Mouse (Mus musculus) brain, embryonic 14.5 days (tissue): ENCODE measurements around the gene Arsa.

Source experiments
- CTCF ChIP-seq: fragments of 200-500 bp; IDR thresholded peaks from 2 replicates; pipeline ENCODE4 v1.5.1; 2012; ENCODE audit warnings: inconsistent platforms, mild to moderate bottlenecking, moderate library complexity, borderline replicate concordance; ENCODE audit not compliant: insufficient read depth, insufficient read length; ENCODE audit errors: extremely low read depth
- POLR2A ChIP-seq: fragments of 200-500 bp; IDR thresholded peaks from 2 replicates; pipeline ENCODE4 v1.6.1; 2012; ENCODE audit warnings: mild to moderate bottlenecking, inconsistent platforms, borderline replicate concordance; ENCODE audit not compliant: poor library complexity, insufficient read depth, insufficient read length, severe bottlenecking; ENCODE audit errors: extremely low read depth

- TF ChIP-seq CTCF: no peak
- no peak for TF ChIP-seq POLR2A
Measured at GRCm38 (mm10) chr15:89477806-89478205, 581 bp upstream of the Arsa start.
